Mouse (Mus musculus) MEL (cell line): ENCODE measurements around the gene Fmnl2. TPM values are rescaled to one million over a fixed set of nuclear protein-coding genes. Genes with fewer than 3 reads are reported as not detected.

Experiments
- DNase-seq: peaks from one replicate; pipeline ENCODE4 v3.0.0; 2011; ENCODE audit warnings: low read depth, low spot score
- H3K27ac ChIP-seq: 2 replicates; pipeline ENCODE4 v1.5.1; 2012; ENCODE audit warnings: low read depth, mild to moderate bottlenecking, control low read depth, low read length, moderate library complexity; ENCODE audit not compliant: control insufficient read depth
- H3K27me3 ChIP-seq, 2 experiments: fragments of 150-350 bp in 1 of 2; sonication (generic) in 1 of 2; 2 replicates each; pipeline ENCODE4 v1.6.1; 2012; ENCODE audit warnings: low read length in 2 of 2, mild to moderate bottlenecking in 2 of 2, improper control_type of control experiment in 1 of 2, moderate library complexity in 1 of 2; ENCODE audit not compliant: insufficient read depth in 2 of 2, control insufficient read depth in 1 of 2
- H3K36me3 ChIP-seq, 2 experiments: 2 replicates each; pipeline ENCODE4 v1.6.1; 2012 to 2014; ENCODE audit warnings: low read length in 2 of 2, improper control_type of control experiment in 1 of 2, inconsistent platforms in 1 of 2, mild to moderate bottlenecking in 1 of 2; ENCODE audit not compliant: insufficient read depth in 2 of 2, control insufficient read depth in 1 of 2
- H3K4me1 ChIP-seq, 2 experiments: fragments of 150-350 bp in 1 of 2; sonication (generic) in 1 of 2; 2 replicates each; pipeline ENCODE4 v1.6.1; 2012; ENCODE audit warnings: low read length in 2 of 2, improper control_type of control experiment in 1 of 2, mild to moderate bottlenecking in 1 of 2; ENCODE audit not compliant: insufficient read depth in 2 of 2, control insufficient read depth in 1 of 2
- H3K4me3 ChIP-seq, 2 experiments: fragments of 150-350 bp in 1 of 2; sonication (generic) in 1 of 2; 2 replicates each; pipeline ENCODE4 v1.5.1; 2012; ENCODE audit warnings: low read depth in 2 of 2, low read length in 2 of 2, mild to moderate bottlenecking in 2 of 2, moderate library complexity in 2 of 2, control low read depth in 1 of 2, improper control_type of control experiment in 1 of 2; ENCODE audit not compliant: control insufficient read depth in 1 of 2, insufficient read depth in 1 of 2
- H3K79me2 ChIP-seq: 2 replicates; pipeline ENCODE4 v1.6.1; 2012; ENCODE audit warnings: mild to moderate bottlenecking, low read length, moderate library complexity; ENCODE audit not compliant: control insufficient read depth, poor library complexity, insufficient read depth
- H3K9ac ChIP-seq: 2 replicates; pipeline ENCODE4 v1.6.1; 2012; ENCODE audit warnings: low read depth, mild to moderate bottlenecking, control low read depth, low read length, moderate library complexity; ENCODE audit not compliant: control insufficient read depth, poor library complexity, severe bottlenecking
- H3K9me3 ChIP-seq: fragments of 150-350 bp; sonication (generic); replicated peaks from 2 replicates; pipeline ENCODE4 v1.6.1; 2012; ENCODE audit warnings: mild to moderate bottlenecking, low read length, improper control_type of control experiment, moderate library complexity; ENCODE audit not compliant: insufficient read depth
- CHD2 ChIP-seq: IDR thresholded peaks from 2 replicates; pipeline ENCODE4 v1.6.1; 2011; ENCODE audit warnings: low read length, improper control_type of control experiment
- ETS1 ChIP-seq: IDR thresholded peaks from 2 replicates; pipeline ENCODE4 v1.6.1; 2012; ENCODE audit warnings: low read depth, mild to moderate bottlenecking, inconsistent platforms, low read length, improper control_type of control experiment, moderate library complexity
- GATA1 ChIP-seq: IDR thresholded peaks from 2 replicates; pipeline ENCODE4 v1.6.1; 2011; ENCODE audit warnings: low read depth, low read length, improper control_type of control experiment
- JUND ChIP-seq: IDR thresholded peaks from 2 replicates; pipeline ENCODE4 v1.6.1; 2011; ENCODE audit warnings: low read depth, mild to moderate bottlenecking, improper control_type of control experiment, low read length
- MAZ ChIP-seq: IDR thresholded peaks from 2 replicates; pipeline ENCODE4 v1.6.1; 2012; ENCODE audit warnings: low read depth, mild to moderate bottlenecking, inconsistent platforms, low read length, improper control_type of control experiment
- MEF2A ChIP-seq: IDR thresholded peaks from 2 replicates; pipeline ENCODE4 v1.6.1; 2014; ENCODE audit warnings: low read depth, mild to moderate bottlenecking, inconsistent platforms, low read length, improper control_type of control experiment; ENCODE audit not compliant: poor library complexity, insufficient replicate concordance, severe bottlenecking; ENCODE audit errors: extremely low read depth
- NELFE ChIP-seq: IDR thresholded peaks from 2 replicates; pipeline ENCODE4 v1.6.1; 2011; ENCODE audit warnings: low read depth, low read length, improper control_type of control experiment
- NRF1 ChIP-seq: IDR thresholded peaks from 2 replicates; pipeline ENCODE4 v1.6.1; 2014; ENCODE audit warnings: low read depth, mild to moderate bottlenecking, inconsistent platforms, low read length, improper control_type of control experiment, moderate library complexity; ENCODE audit not compliant: poor library complexity, insufficient read depth, severe bottlenecking
- POLR2AphosphoS2 ChIP-seq: IDR thresholded peaks from 2 replicates; pipeline ENCODE4 v1.6.1; 2011; ENCODE audit warnings: low read length, improper control_type of control experiment
- RCOR1 ChIP-seq: IDR thresholded peaks from 2 replicates; pipeline ENCODE4 v1.6.1; 2012; ENCODE audit warnings: low read depth, mild to moderate bottlenecking, inconsistent platforms, low read length, improper control_type of control experiment
- TBP ChIP-seq: IDR thresholded peaks from 2 replicates; pipeline ENCODE4 v1.8.0; 2011; ENCODE audit warnings: low read depth, low read length, improper control_type of control experiment
- TCF12 ChIP-seq: IDR thresholded peaks from 2 replicates; pipeline ENCODE4 v1.6.1; 2014; ENCODE audit warnings: low read depth, mild to moderate bottlenecking, inconsistent platforms, low read length, improper control_type of control experiment, moderate library complexity
- UBTF ChIP-seq: IDR thresholded peaks from 2 replicates; pipeline ENCODE4 v1.6.1; 2012; ENCODE audit warnings: low read depth, mild to moderate bottlenecking, inconsistent platforms, low read length, improper control_type of control experiment, moderate library complexity, borderline replicate concordance; ENCODE audit not compliant: insufficient read depth
- ZC3H11A ChIP-seq: IDR thresholded peaks from 2 replicates; pipeline ENCODE4 v1.6.1; 2012; ENCODE audit warnings: low read depth, mild to moderate bottlenecking, inconsistent platforms, low read length, improper control_type of control experiment
- polyA plus RNA-seq, 2 experiments: library from polyadenylated mRNA; stranded (reverse) in 1 of 2; unstranded in 1 of 2; fragments of >175 nt in 1 of 2; fragments of >200 nt in 1 of 2; gene quantifications; 2 replicates each; pipeline versions ENCODE4 v1.2.1 to v1.2.4; 2012; ENCODE audit warnings: low replicate concordance in 2 of 2, low read depth in 1 of 2; ENCODE audit not compliant: insufficient read length in 2 of 2, insufficient read depth in 1 of 2, missing spikeins in 1 of 2
- total RNA-seq: library from RNA; depleted of rRNA; stranded (reverse); fragments of 300-350 nt; gene quantifications from 2 replicates; pipeline ENCODE4 v1.2.3, GENCODE M21; 2012

The Fmnl2 gene
- total and polyA plus RNA-seq, 3 experiments: not detected

DNA sequence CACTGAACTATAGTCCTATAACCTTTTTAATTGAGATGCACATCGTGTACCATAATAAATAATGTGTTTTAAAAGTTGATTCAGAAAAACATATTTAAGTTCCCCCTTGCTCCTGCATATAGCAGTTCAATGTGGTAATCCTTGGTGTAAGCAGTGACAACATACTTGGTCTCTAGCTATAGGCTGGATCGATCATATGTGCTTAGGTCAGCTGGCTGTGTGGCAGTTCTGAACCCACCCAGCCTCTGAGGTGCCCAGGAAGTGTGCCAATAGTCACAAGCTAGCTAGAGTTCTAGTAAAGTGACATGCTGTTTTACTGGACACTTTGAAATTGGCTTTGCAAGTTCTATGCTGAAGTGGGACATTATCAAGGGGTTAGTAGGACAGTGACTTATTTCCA is 209.3 kb downstream of the Fmnl2 start:
- H3K36me3 ChIP-seq: no peaks in the 10 kb centered on the region
- TF ChIP-seq POLR2AphosphoS2 (no peak), RCOR1 (no peak)
- no peak for DNase-seq
- H3K4me1 ChIP-seq: no peaks in the 10 kb centered on the region
- H3K27me3 ChIP-seq: no peaks in the 10 kb centered on the region
- H3K4me3 ChIP-seq: no peak overlapping the region
- H3K9ac ChIP-seq: no peak overlapping the region
- no peaks in the 10 kb centered on the region for H3K9me3 ChIP-seq
- H3K79me2 ChIP-seq: no peaks in the 10 kb centered on the region
- H3K27ac ChIP-seq: no peak overlapping the region

GRCm38 (mm10) chr2:53070607-53071006 is 212.9 kb downstream of the Fmnl2 start:
- DNase-seq: no peak
- H3K9me3 ChIP-seq: no peaks in the 10 kb centered on the region
- no peak overlapping the region for H3K27ac ChIP-seq
- H3K9ac ChIP-seq: no peak overlapping the region
- no peak for TF ChIP-seq UBTF
- TF ChIP-seq GATA1: no peak
- no peaks in the 10 kb centered on the region for H3K4me1 ChIP-seq
- no peaks in the 10 kb centered on the region for H3K27me3 ChIP-seq
- no peak overlapping the region for H3K4me3 ChIP-seq
- H3K79me2 ChIP-seq: no peaks in the 10 kb centered on the region
- no peaks in the 10 kb centered on the region for H3K36me3 ChIP-seq

- no peaks in the 10 kb centered on the region for H3K27me3 ChIP-seq
- no peak overlapping the region for H3K4me3 ChIP-seq
- no peak for DNase-seq
- no peaks in the 10 kb centered on the region for H3K36me3 ChIP-seq
- H3K79me2 ChIP-seq: no peaks in the 10 kb centered on the region
- no peak overlapping the region for H3K27ac ChIP-seq
- H3K4me1 ChIP-seq: no peaks in the 10 kb centered on the region
- TF ChIP-seq TCF12 (no peak), NELFE (no peak), UBTF (no peak), MAZ (no peak), MEF2A (no peak), JUND (no peak), ETS1 (no peak), RCOR1 (no peak), NRF1 (no peak), TBP (no peak), ZC3H11A (no peak), CHD2 (no peak)
- no peak overlapping the region for H3K9ac ChIP-seq
- no peaks in the 10 kb centered on the region for H3K9me3 ChIP-seq
Observed at GRCm38 (mm10) chr2:53079693-53080286, 222.1 kb downstream of the Fmnl2 start.
